Mouse (Mus musculus) G1E (cell line): ENCODE measurements around the gene Asap2. TPM values are rescaled to one million over a fixed set of nuclear protein-coding genes. Genes with fewer than 3 reads are reported as not detected.

Source experiments
- ATAC-seq: 2 replicates; pipeline ENCODE4 v1.8.0; 2016; ENCODE audit warnings: mild to moderate bottlenecking; ENCODE audit not compliant: insufficient number of reproducible peaks, poor library complexity, low FRiP score, severe bottlenecking; ENCODE audit errors: extremely low read depth
- DNase-seq: peaks from one replicate; pipeline ENCODE4 v3.0.0; 2012; ENCODE audit warnings: low spot score
- H3K27me3 ChIP-seq: 2 replicates; pipeline ENCODE4 v1.6.1; 2012; ENCODE audit warnings: mild to moderate bottlenecking, low read length, inconsistent platforms; ENCODE audit not compliant: insufficient read depth
- H3K36me3 ChIP-seq: replicated peaks from 2 replicates; pipeline ENCODE3; 2012; ENCODE audit warnings: mild to moderate bottlenecking, inconsistent platforms
- H3K4me1 ChIP-seq: 2 replicates; pipeline ENCODE4 v1.6.1; 2012; ENCODE audit warnings: low read depth, low read length, inconsistent platforms, mixed read lengths; ENCODE audit not compliant: insufficient read depth
- H3K4me3 ChIP-seq: 2 replicates; pipeline ENCODE4 v1.5.1; 2012; ENCODE audit warnings: low read depth, mild to moderate bottlenecking, inconsistent platforms, low read length, moderate library complexity, mixed read lengths
- H3K9me3 ChIP-seq: replicated peaks from 2 replicates; pipeline ENCODE4 v1.6.1; 2012; ENCODE audit warnings: inconsistent platforms
- CTCF ChIP-seq: IDR thresholded peaks from 2 replicates; pipeline ENCODE4 v1.5.1; 2012; ENCODE audit warnings: low read depth, low read length, inconsistent platforms, mixed read lengths
- GATA1 ChIP-seq: IDR thresholded peaks from 2 replicates; pipeline ENCODE4 v1.6.1; 2012; ENCODE audit warnings: borderline replicate concordance, low read length, inconsistent platforms, mixed read lengths
- GATA2 ChIP-seq: IDR thresholded peaks from 2 replicates; pipeline ENCODE4 v1.6.1; 2012; ENCODE audit warnings: low read depth, low read length, inconsistent platforms, borderline replicate concordance
- POLR2AphosphoS5 ChIP-seq: IDR thresholded peaks from 2 replicates; pipeline ENCODE4 v1.6.1; 2012; ENCODE audit warnings: low read depth, low read length, inconsistent platforms; ENCODE audit not compliant: insufficient replicate concordance
- TAL1 ChIP-seq: conservative IDR thresholded peaks from 2 replicates; pipeline ENCODE4 v1.6.1; 2012; ENCODE audit warnings: low read depth, low read length, inconsistent platforms, mixed read lengths
- polyA plus RNA-seq: library from polyadenylated mRNA; stranded (reverse); fragments of >175 nt; gene quantifications from 2 replicates; pipeline ENCODE4 v1.2.3, GENCODE M21; 2012
- total RNA-seq, 2 experiments: library from RNA; stranded (forward) in 1 of 2; stranded (reverse) in 1 of 2; fragments of 200-1000 nt in 1 of 2; fragments of >200 nt in 1 of 2; fragmentation: Nextera tagmentation in 1 of 2; gene quantifications; 2 replicates each; pipeline ENCODE4 v1.2.3; 2014 to 2017

Asap2 gene
- total and polyA plus RNA-seq, 3 experiments, result not detected

- Histone ChIP-seq H3K4me1 (peaks cover 40% of the 10 kb centered on the region), H3K36me3 (peaks cover 56% of the 10 kb centered on the region), H3K27me3 (no peaks in the 10 kb centered on the region), H3K4me3 (peak overlapping the region; percentile 90), H3K9me3 (no peaks in the 10 kb centered on the region)
- no peak for TF ChIP-seq GATA1
- TF ChIP-seq GATA2, result no peak
- no peak for TF ChIP-seq POLR2AphosphoS5
- TF ChIP-seq TAL1, result no peak
- no peak for TF ChIP-seq CTCF
- DNase-seq (peak; percentile 43), ATAC-seq (peak; percentile 18; the same call in 1 of the 2 replicates)
Observed at GRCm38 (mm10) chr12:21286712-21287650, 296.7 kb downstream of the Asap2 start.

GRCm38 (mm10) chr12:21288716-21289395 lies 298.6 kb downstream of the Asap2 start:
- H3K4me3 ChIP-seq, result no peak overlapping the region
- no peak for ATAC-seq
- DNase-seq, result no peak
- peaks cover 65% of the 10 kb centered on the region for H3K36me3 ChIP-seq
- no peak for TF ChIP-seq CTCF
- TF ChIP-seq GATA2, result no peak
- no peak for TF ChIP-seq GATA1
- TF ChIP-seq POLR2AphosphoS5, result no peak
- peaks cover 40% of the 10 kb centered on the region for H3K4me1 ChIP-seq
- no peaks in the 10 kb centered on the region for H3K27me3 ChIP-seq
- no peaks in the 10 kb centered on the region for H3K9me3 ChIP-seq

GRCm38 (mm10) chr12:21289651-21290050 lies 299.4 kb downstream of the Asap2 start:
- no peaks in the 10 kb centered on the region for H3K27me3 ChIP-seq
- H3K4me3 ChIP-seq, result no peak overlapping the region
- no peaks in the 10 kb centered on the region for H3K9me3 ChIP-seq
- H3K4me1 ChIP-seq, result peaks cover 38% of the 10 kb centered on the region
- DNase-seq (no peak), ATAC-seq (no peak)
- peaks cover 73% of the 10 kb centered on the region for H3K36me3 ChIP-seq
- TF ChIP-seq GATA2, result no peak
- TF ChIP-seq CTCF, result no peak
- TF ChIP-seq POLR2AphosphoS5, result no peak
- no peak for TF ChIP-seq GATA1
- TF ChIP-seq TAL1, result no peak

GRCm38 (mm10) chr12:21298856-21299255 lies 308.6 kb downstream of the Asap2 start:
- no peaks in the 10 kb centered on the region for H3K9me3 ChIP-seq
- no peak overlapping the region for H3K4me3 ChIP-seq
- no peak for TF ChIP-seq POLR2AphosphoS5
- TF ChIP-seq GATA2, result no peak
- TF ChIP-seq TAL1, result no peak
- no peak for TF ChIP-seq GATA1
- TF ChIP-seq CTCF, result no peak
- H3K4me1 ChIP-seq, result peaks cover 17% of the 10 kb centered on the region
- DNase-seq, result no peak
- H3K36me3 ChIP-seq, result peaks cover 95% of the 10 kb centered on the region
- no peak for ATAC-seq
- no peaks in the 10 kb centered on the region for H3K27me3 ChIP-seq

- DNase-seq (no peak), ATAC-seq (no peak)
- no peak for TF ChIP-seq GATA1
- no peak for TF ChIP-seq GATA2
- TF ChIP-seq POLR2AphosphoS5, result no peak
- no peak for TF ChIP-seq CTCF
- no peak for TF ChIP-seq TAL1
- Histone ChIP-seq H3K4me1 (peaks cover 17% of the 10 kb centered on the region), H3K36me3 (peaks cover 94% of the 10 kb centered on the region), H3K4me3 (no peak overlapping the region), H3K27me3 (no peaks in the 10 kb centered on the region), H3K9me3 (no peaks in the 10 kb centered on the region)
Observed at GRCm38 (mm10) chr12:21301324-21301723, 311.1 kb downstream of the Asap2 start.

GRCm38 (mm10) chr12:21301932-21302331 lies 311.7 kb downstream of the Asap2 start:
- Histone ChIP-seq H3K36me3 (peaks cover 94% of the 10 kb centered on the region), H3K4me1 (peaks cover 17% of the 10 kb centered on the region), H3K27me3 (no peaks in the 10 kb centered on the region), H3K9me3 (no peaks in the 10 kb centered on the region), H3K4me3 (no peak overlapping the region)
- ATAC-seq, result no peak; the same call in 1 of the 2 replicates
- no peak for TF ChIP-seq POLR2AphosphoS5
- TF ChIP-seq GATA1, result no peak
- TF ChIP-seq TAL1, result no peak
- TF ChIP-seq CTCF, result no peak
- no peak for TF ChIP-seq GATA2
- DNase-seq, result no peak
